Mouse (Mus musculus) stomach, embryonic 14.5 days (tissue): ENCODE data around the gene Sparc. TPM values are rescaled to one million over a fixed set of nuclear protein-coding genes. Genes with fewer than 3 reads are reported as not detected.

Source experiments
- ATAC-seq: fragments of 200-750 bp; cut with Nextera tagmentation; 2 replicates; pipeline ENCODE4 v1.8.0; 2017; ENCODE audit warnings: low read depth, moderate TSS enrichment; ENCODE audit not compliant: insufficient number of reproducible peaks, insufficient read depth, low FRiP score
- H3K27ac ChIP-seq: fragments of 300-500 bp; sonication (generic); 2 replicates; pipeline ENCODE4 v1.5.1; 2014; ENCODE audit warnings: mild to moderate bottlenecking, low read length, moderate library complexity, mixed read lengths
- H3K27me3 ChIP-seq: fragments of 300-500 bp; sonication (generic); 2 replicates; pipeline ENCODE4 v1.6.1; 2014; ENCODE audit warnings: low read length, control low read depth, mixed read lengths; ENCODE audit not compliant: control insufficient read depth, insufficient read depth
- H3K36me3 ChIP-seq: fragments of 300-500 bp; sonication (generic); 2 replicates; pipeline ENCODE4 v1.6.1; 2014; ENCODE audit warnings: mild to moderate bottlenecking, control low read depth, low read length, moderate library complexity, mixed read lengths; ENCODE audit not compliant: control insufficient read depth, insufficient read depth
- H3K4me1 ChIP-seq: fragments of 300-500 bp; sonication (generic); 2 replicates; pipeline ENCODE4 v1.6.1; 2014; ENCODE audit warnings: low read length, control low read depth, mixed read lengths; ENCODE audit not compliant: control insufficient read depth, insufficient read depth
- H3K4me2 ChIP-seq: fragments of 300-500 bp; sonication (generic); replicated peaks from 2 replicates; pipeline ENCODE4 v1.6.1; 2014; ENCODE audit warnings: low read depth, low read length, control low read depth
- H3K4me3 ChIP-seq: fragments of 300-500 bp; sonication (generic); 2 replicates; pipeline ENCODE4 v1.5.1; 2014; ENCODE audit warnings: low read depth, low read length, control low read depth
- H3K9ac ChIP-seq: fragments of 300-500 bp; sonication (generic); replicated peaks from 2 replicates; pipeline ENCODE4 v1.6.1; 2014; ENCODE audit warnings: low read depth, mild to moderate bottlenecking, control low read depth, low read length, moderate library complexity, mixed read lengths
- H3K9me3 ChIP-seq: fragments of 300-500 bp; sonication (generic); 2 replicates; pipeline ENCODE4 v1.6.1; 2016; ENCODE audit warnings: low read depth, low read length, control low read depth; ENCODE audit not compliant: control insufficient read depth
- whole genome bisulfite sequencing: fragments of 180-500 bp; shearing (Covaris S2); extraction: QIAGEN DNeasy Blood & Tissue Kit; methylation state at CpG from one replicate; pipeline ENCODE4 v1.1.7; 2014; 5-methylcytosine and 5-hydroxymethylcytosine counted together
- polyA plus RNA-seq: library from polyadenylated mRNA; unstranded; fragments of >200 nt; fragmentation: Nextera tagmentation; extraction: Ambion mirVana; gene quantifications from 2 replicates; pipeline ENCODE4 v1.2.1, GENCODE M21; 2014

Gene Sparc
- polyA plus RNA-seq, 1 experiment from 2014 or later: 1,638 TPM

GRCm38 (mm10) chr11:55395073-55395642 lies 27.8 kb downstream of the Sparc start:
- H3K27me3 ChIP-seq: no peaks in the 10 kb centered on the region
- ATAC-seq: no peak

GRCm38 (mm10) chr11:55394592-55394991 lies 28.4 kb downstream of the Sparc start:
- ATAC-seq: no peak
- no peak overlapping the region for H3K9ac ChIP-seq
- no peaks in the 10 kb centered on the region for H3K27me3 ChIP-seq
- no peak overlapping the region for H3K4me2 ChIP-seq
- H3K4me1 ChIP-seq: no peaks in the 10 kb centered on the region
- 0 out of 2 replicates have a peak overlapping the region, but pooled peaks have one; percentile 18 for H3K27ac ChIP-seq
- peaks cover 47% of the 10 kb centered on the region for H3K36me3 ChIP-seq
- WGBS: 74% methylated on average over 6 of the region's 6 CpGs
- H3K9me3 ChIP-seq: no peaks in the 10 kb centered on the region
- no peak overlapping the region for H3K4me3 ChIP-seq

More at GRCm38 (mm10) chr11:55395073-55395642, 27.8 kb downstream of the Sparc start:
- H3K4me1 ChIP-seq: no peaks in the 10 kb centered on the region
- H3K36me3 ChIP-seq: peaks cover 53% of the 10 kb centered on the region
- 73% methylated on average over 7 of the region's 7 CpGs for WGBS
- H3K9me3 ChIP-seq: no peaks in the 10 kb centered on the region
- H3K4me3 ChIP-seq: no peak overlapping the region
- H3K9ac ChIP-seq: no peak overlapping the region
- H3K4me2 ChIP-seq: no peak overlapping the region
- peak overlapping the region; percentile 18; the same call in 1 of the 2 replicates for H3K27ac ChIP-seq

- peak; percentile 19; the same call in 1 of the 2 replicates for ATAC-seq
- Histone ChIP-seq H3K4me2 (no peak overlapping the region), H3K4me3 (no peak overlapping the region), H3K9me3 (no peaks in the 10 kb centered on the region), H3K27ac (no peak overlapping the region), H3K9ac (no peak overlapping the region), H3K36me3 (peaks cover 27% of the 10 kb centered on the region), H3K27me3 (no peaks in the 10 kb centered on the region), H3K4me1 (no peaks in the 10 kb centered on the region)
- WGBS: 33% methylated on average over 10 of the region's 10 CpGs
Observed at GRCm38 (mm10) chr11:55392474-55392873, 30.5 kb downstream of the Sparc start.

- peaks cover 6% of the 10 kb centered on the region; the same call in 1 of the 2 replicates for H3K36me3 ChIP-seq
- ATAC-seq: no peak
- WGBS: 0% methylated on average over 2 of the region's 2 CpGs
- H3K9me3 ChIP-seq: no peaks in the 10 kb centered on the region
- H3K27me3 ChIP-seq: no peaks in the 10 kb centered on the region
- H3K27ac ChIP-seq: peak overlapping the region; percentile 15; the same call in 1 of the 2 replicates
- no peak overlapping the region for H3K9ac ChIP-seq
- no peak overlapping the region for H3K4me3 ChIP-seq
- H3K4me1 ChIP-seq: no peaks in the 10 kb centered on the region
- H3K4me2 ChIP-seq: no peak overlapping the region
Observed at GRCm38 (mm10) chr11:55389778-55390177, 33.2 kb downstream of the Sparc start.

- Histone ChIP-seq H3K27ac (no peak overlapping the region), H3K4me2 (no peak overlapping the region), H3K36me3 (no peaks in the 10 kb centered on the region), H3K4me1 (no peaks in the 10 kb centered on the region), H3K4me3 (no peak overlapping the region), H3K9me3 (no peaks in the 10 kb centered on the region), H3K27me3 (no peaks in the 10 kb centered on the region), H3K9ac (no peak overlapping the region)
- ATAC-seq: no peak
- WGBS: 50% methylated on average over 8 of the region's 8 CpGs
Observed at GRCm38 (mm10) chr11:55387576-55387975, 35.4 kb downstream of the Sparc start.

- no peaks in the 10 kb centered on the region for H3K36me3 ChIP-seq
- no peaks in the 10 kb centered on the region for H3K4me1 ChIP-seq
- H3K9me3 ChIP-seq: no peaks in the 10 kb centered on the region
- no peaks in the 10 kb centered on the region for H3K27me3 ChIP-seq
- H3K4me2 ChIP-seq: no peak overlapping the region
- H3K27ac ChIP-seq: no peak overlapping the region
- 16% methylated on average over 11 of the region's 11 CpGs for WGBS
- ATAC-seq: peak; percentile 67
- H3K4me3 ChIP-seq: no peak overlapping the region
- no peak overlapping the region for H3K9ac ChIP-seq
Observed at GRCm38 (mm10) chr11:55386424-55387063, 36.4 kb downstream of the Sparc start.

GRCm38 (mm10) chr11:55383463-55384045 lies 39.4 kb downstream of the Sparc start:
- Histone ChIP-seq H3K27me3 (no peaks in the 10 kb centered on the region), H3K36me3 (no peaks in the 10 kb centered on the region), H3K9me3 (no peaks in the 10 kb centered on the region), H3K4me2 (no peak overlapping the region), H3K27ac (no peak overlapping the region), H3K4me3 (no peak overlapping the region), H3K4me1 (peaks cover 5% of the 10 kb centered on the region; the same call in 1 of the 2 replicates), H3K9ac (no peak overlapping the region)
- 19% methylated on average over 6 of the region's 6 CpGs for WGBS
- no peak for ATAC-seq

GRCm38 (mm10) chr11:55380908-55381307 lies 42.1 kb downstream of the Sparc start:
- Histone ChIP-seq H3K27ac (no peak overlapping the region), H3K27me3 (no peaks in the 10 kb centered on the region), H3K4me2 (no peak overlapping the region), H3K4me1 (peaks cover 5% of the 10 kb centered on the region; the same call in 1 of the 2 replicates), H3K9ac (no peak overlapping the region), H3K4me3 (no peak overlapping the region), H3K9me3 (no peaks in the 10 kb centered on the region), H3K36me3 (no peaks in the 10 kb centered on the region)
- ATAC-seq: no peak
- WGBS: 39% methylated on average over 6 of the region's 6 CpGs
